Mouse (Mus musculus) heart, postnatal 25 days (tissue): ENCODE data around the gene Olfr129. TPM values are rescaled to one million over a fixed set of nuclear protein-coding genes. Genes with fewer than 3 reads are reported as not detected.

Experiments
- DNase-seq: peaks from one replicate; pipeline ENCODE4 v3.0.0; 2022; ENCODE audit warnings: low spot score
- intact Hi-C: fragments of 180-260 bp; cut with DNase I; formaldehyde crosslinking; loops from one replicate; pipeline ENCODE4 v1.15.1; 2025
- total RNA-seq, 2 experiments: library from RNA; stranded (reverse); gene quantifications; 2 replicates each; pipeline ENCODE4 v1.2.3; 2021

Olfr129 gene
- total RNA-seq, result not detected

DNA sequence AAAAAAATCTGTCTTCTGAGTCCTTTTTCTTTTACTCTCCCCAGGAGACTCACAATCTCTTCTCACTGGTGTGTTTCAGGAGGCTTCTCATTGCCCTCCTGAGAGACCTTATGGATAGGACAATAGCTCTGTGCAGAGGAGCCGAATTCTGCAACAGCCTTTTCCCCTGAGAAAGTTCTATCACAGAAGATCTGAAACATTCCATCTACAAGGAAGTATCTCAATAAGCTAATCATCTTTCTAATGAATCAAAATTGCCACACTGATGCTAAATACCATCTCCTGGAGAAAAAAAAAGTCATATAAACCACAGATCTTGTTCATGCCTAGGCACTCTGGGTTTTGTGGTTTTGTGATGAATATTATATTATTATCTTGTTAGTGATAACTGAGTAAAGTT is at the start of gene Olfr129:
Gene Olfr129 (minus strand): TSS at position 101 of the 400 bp plus-strand sequence.
- intact Hi-C loops, result no loop called here
- DNase-seq, result no peak

DNA sequence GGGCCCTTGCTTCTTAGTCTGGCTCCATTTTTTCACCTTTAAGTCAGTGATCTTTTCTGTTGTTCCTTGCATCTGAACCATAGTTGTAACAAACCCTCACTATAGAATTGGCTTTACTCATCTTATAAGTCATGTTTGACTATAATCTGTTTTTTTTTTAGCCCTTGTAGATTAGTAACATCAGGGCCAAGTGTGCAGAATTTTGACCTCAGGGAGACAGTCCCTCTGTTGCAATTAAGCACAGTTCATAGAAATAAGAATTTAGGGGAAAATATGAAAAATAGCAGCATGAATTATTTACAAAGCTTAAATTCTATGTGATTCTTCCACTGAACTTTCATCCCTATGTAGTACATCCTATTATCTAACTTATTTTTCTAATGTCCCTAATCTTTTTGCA is 28.7 kb upstream of the Olfr129 start, which contains the start of gene Olfr131:
Gene Olfr131 (minus strand): TSS at position 101 of the 400 bp plus-strand sequence.
- no peak for DNase-seq
- intact Hi-C loops, result no loop called here

DNA sequence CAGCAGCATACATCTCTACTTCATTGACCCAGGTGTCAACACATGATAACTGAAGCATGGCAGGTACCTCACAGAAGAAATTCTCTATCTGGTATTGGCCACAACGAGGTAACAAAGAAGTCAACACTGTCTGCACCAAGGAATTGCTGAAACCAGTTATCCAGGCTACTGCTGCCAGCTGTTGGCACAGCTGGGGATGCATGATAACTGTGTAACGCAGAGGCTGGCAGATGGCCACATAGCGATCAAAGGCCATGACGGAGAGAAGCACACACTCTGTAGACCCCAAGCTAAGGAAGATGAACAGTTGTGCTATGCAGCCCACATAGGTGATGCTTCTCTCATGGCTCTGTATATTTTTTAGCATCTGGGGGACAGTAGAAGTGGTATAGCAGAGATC is 22.5 kb upstream of the Olfr129 start:
- intact Hi-C loops, result no loop called here

DNA sequence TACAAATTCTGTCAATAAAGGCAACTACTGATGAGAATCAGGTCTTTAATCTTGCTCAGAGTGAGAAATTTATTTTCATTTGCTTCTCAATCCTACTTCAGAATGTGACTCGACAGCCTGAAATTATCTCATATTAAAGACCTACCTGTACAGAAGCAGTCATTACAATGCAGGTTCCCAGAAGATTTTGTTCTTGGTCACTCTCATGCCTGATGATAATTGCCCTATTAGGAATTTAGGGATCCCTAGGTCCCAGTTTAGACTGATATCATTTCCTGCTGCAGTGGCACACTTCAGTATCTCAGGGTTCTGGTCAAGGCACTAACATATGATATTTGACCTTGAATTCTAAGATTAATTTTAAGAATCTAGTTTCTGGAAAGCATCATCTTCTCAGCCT is 3.7 kb upstream of the Olfr129 start, which contains the start of gene Olfr130:
Gene Olfr130 (plus strand): TSS at position 301 of the 400 bp plus-strand sequence.
- DNase-seq, result no peak
- intact Hi-C loops, result no loop called here

More for the DNA sequence above, 22.5 kb upstream of the Olfr129 start:
- DNase-seq, result no peak

DNA sequence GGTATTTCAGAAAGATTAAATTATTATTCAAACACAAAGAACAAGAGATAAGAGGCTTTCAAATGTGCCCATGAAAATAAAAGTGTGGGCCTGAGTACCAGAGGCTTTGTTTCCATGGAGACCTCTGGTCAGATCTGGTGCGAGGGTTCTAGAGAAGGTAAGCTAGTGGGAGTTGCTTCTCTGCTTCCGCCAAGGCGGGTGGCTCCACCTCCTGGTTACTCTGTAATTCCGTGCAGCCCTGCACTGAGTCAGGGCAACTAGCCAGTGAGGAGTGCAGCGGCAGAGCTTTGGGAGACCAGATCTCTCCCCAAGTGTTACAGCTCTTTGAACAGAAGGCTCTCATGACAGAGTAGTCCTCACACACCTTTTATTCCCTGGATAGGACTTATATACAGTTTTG is 33.6 kb downstream of the Olfr129 start:
- intact Hi-C loops, result no loop called here

DNA sequence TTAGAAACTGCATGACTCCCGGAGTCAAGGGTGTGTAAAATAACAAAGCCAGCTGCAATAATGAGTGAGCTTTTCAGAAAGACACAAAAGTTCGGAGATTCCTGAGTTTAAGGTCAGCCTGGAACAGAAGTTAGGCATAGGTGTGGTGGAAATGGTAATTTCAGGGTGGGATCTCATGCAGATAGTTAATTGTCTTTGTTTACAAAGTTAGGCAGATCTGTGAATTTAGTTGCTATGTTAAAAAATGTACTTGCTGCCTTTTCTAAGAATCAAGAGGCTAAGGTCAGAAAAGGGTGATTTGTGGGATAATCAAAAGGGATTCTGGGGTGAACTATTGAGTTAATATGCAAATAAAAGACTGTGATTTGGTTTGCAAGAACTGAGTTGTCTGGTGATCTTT is 43.5 kb downstream of the Olfr129 start:
- DNase-seq, result no peak
- intact Hi-C loops, result no loop called here

More for the DNA sequence above, 33.6 kb downstream of the Olfr129 start:
- DNase-seq, result no peak

DNA sequence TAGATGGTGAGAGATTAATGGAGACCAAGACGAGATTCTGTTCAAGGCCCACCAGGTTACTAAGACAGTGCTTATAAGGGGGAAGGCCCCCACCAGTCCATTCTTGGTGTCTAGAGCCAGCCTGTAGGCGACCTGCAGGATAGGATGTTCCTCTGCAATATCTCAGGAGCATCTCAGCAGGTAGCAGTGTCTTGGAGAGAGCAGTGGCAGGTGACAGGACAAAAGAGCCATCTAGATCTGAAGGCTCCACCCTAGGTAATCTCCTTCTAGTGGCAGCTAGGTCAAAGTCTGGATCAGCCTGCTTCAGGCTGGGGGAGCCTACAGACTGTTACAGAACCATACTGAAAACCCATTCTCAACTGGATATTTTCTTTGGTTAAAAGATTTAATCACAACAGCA is 54.9 kb downstream of the Olfr129 start:
- DNase-seq, result no peak
- intact Hi-C loops, result no loop called here

Other genes starting within 250 kb of the Olfr129 start
- not detected for gene Olfr125, start 227.1 kb downstream of the Olfr129 start, total RNA-seq
- not detected for gene Olfr126, start 212.6 kb downstream of the Olfr129 start, total RNA-seq
- not detected for gene Olfr127, start 159.6 kb downstream of the Olfr129 start, total RNA-seq
- gene Olfr128, start 139.5 kb downstream of the Olfr129 start, total RNA-seq, result not detected
- not detected for gene Olfr761, start 107.0 kb downstream of the Olfr129 start, total RNA-seq
- gene Olfr130, start 3.8 kb upstream of the Olfr129 start, total RNA-seq, result not detected
- gene Olfr131, start 28.6 kb upstream of the Olfr129 start, total RNA-seq, result not detected
- gene Olfr132, start 74.4 kb upstream of the Olfr129 start, total RNA-seq, result not detected
- not detected for gene Olfr133, start 85.2 kb upstream of the Olfr129 start, total RNA-seq
- not detected for gene Olfr134, start 111.3 kb upstream of the Olfr129 start, total RNA-seq
- gene Olfr135, start 144.3 kb upstream of the Olfr129 start, total RNA-seq, result not detected
- not detected for gene Olfr138, start 201.0 kb upstream of the Olfr129 start, total RNA-seq
- gene Olfr137, start 247.5 kb upstream of the Olfr129 start, total RNA-seq, result not detected